Comparison of ENCODE assay signal across 4 mouse cellular contexts in the genomic region with DNA sequence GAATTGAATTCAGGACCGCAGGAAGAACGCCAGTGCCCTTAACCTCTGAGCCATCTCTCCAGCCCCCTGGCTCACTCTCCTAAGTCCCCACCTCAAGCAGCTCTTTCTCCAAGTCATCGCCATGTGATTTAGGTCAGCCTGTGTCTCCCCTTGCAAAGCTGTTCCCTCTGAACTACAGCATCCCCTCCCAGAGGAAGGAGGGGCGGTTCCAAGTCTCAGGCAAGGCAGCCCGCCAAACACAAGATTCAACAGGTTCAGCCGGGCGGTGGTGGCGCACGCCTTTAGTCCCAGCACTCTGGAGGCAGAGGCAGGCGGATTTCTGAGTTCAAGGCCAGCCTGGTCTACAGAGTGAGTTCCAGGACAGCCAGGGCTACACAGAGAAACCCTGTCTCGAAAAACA. TPM values are rescaled to one million over a fixed set of nuclear protein-coding genes. Genes with fewer than 3 reads are reported as not detected.
"Had no signal": no experiment of that assay in that cellular context is flagged by ENCODE, and none has a peak within 500 bp of the region (broad histone marks: within the 10 kb centered on the region; RNA-seq: fewer than 3 reads in every experiment).

No protein-coding gene starts in this region.

RNA-seq across cellular contexts. Expression of a gene that starts 17.1 kb away (rescaled TPM):
- total RNA-seq: megakaryocyte, adult 5-6 weeks; monocyte, adult 5-6 weeks had no signal
- polyA plus RNA-seq: macrophage; neural tube, embryonic 11.5 days had no signal

RNA-seq across cellular contexts. Expression of a gene that starts 20.0 kb away (rescaled TPM):
- total RNA-seq: megakaryocyte, adult 5-6 weeks; monocyte, adult 5-6 weeks had no signal
